Mouse (Mus musculus): ENCODE data around the gene 4932438A13Rik.

GRCm38 (mm10) chr3:36836833-36837232 lies 26.1 kb upstream of the 4932438A13Rik start:
- no peak for TF ChIP-seq POLR2A (IDR thresholded peaks at IDR 0.05; ENCODE audit: insufficient read depth, low read length)
- no peak for TF ChIP-seq CTCF (IDR thresholded peaks at IDR 0.05; ENCODE audit: low read depth, low read length)

Measured in ES-Bruce4 (cell line).